Comparison of ENCODE assay signal across 10 mouse cellular contexts in the genomic region with DNA sequence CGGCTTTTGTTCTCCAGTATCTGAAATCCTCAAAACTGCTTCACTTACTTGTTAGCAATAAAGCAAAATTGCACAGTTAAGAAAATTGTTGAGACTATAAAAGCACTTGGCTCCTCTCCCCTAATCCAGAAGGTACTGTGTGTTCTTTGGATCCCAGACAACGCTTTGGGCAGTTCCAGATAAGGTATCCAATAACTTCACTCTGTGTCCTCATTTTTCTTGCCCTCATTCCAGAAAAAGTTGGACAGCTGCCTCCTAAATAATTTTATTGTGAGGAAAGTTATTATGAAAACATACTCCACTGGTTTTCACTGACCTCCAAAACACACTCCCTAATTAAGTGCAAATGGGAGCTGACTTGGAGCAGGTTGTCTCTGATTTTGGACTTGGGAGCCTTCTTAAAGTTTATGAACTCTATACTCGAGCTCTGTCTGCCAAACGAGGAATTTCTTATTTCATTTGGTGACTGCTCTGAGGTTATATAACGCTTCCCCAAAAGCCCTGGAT.
DNase-seq lines count a peak whose midpoint lies in the region; ATAC-seq lines count a peak whose summit lies in the region.
"Had no signal": no experiment of that assay in that cellular context is flagged by ENCODE, and none has a peak within 500 bp of the region (broad histone marks: within the 10 kb centered on the region; RNA-seq: fewer than 3 reads in every experiment).

No protein-coding gene starts in this region.

- H3K4me2 ChIP-seq in embryonic facial prominence, embryonic 13.5 days = no peak overlapping the region

- H3K9ac ChIP-seq in embryonic facial prominence, embryonic 13.5 days = no peak overlapping the region

- WGBS in embryonic facial prominence, embryonic 13.5 days = 51% methylated on average over 5 of the region's 5 CpGs
- 79% methylated on average over 5 of the region's 5 CpGs for WGBS in embryonic facial prominence, embryonic 10.5 days

- H3K4me1 ChIP-seq in embryonic facial prominence, embryonic 13.5 days = no peaks in the 10 kb centered on the region
- H3K4me1 ChIP-seq in embryonic facial prominence, embryonic 10.5 days = no peaks in the 10 kb centered on the region

- no peak for ATAC-seq in embryonic facial prominence, embryonic 13.5 days (ENCODE audit: insufficient number of reproducible peaks, insufficient read depth, low FRiP score, low TSS enrichment, low read depth)
- ATAC-seq: CD4-positive, CD25-positive, alpha-beta regulatory T cell, adult 4 months had no signal

- no peak overlapping the region for H3K4me3 ChIP-seq in embryonic facial prominence, embryonic 13.5 days
- no peak overlapping the region for H3K4me3 ChIP-seq in embryonic facial prominence, embryonic 10.5 days

- no peak for DNase-seq in embryonic facial prominence, embryonic 10.5 days (ENCODE audit: low spot score)
- peak; percentile 43 for DNase-seq in ovary, adult 18-20 months (ENCODE audit: low spot score)
- DNase-seq in ovary, postnatal 36 days (ENCODE audit: low spot score) = no peak
- DNase-seq in gastrocnemius, postnatal 25 days = peak; percentile 68
- peak; percentile 93 for DNase-seq in skeletal muscle tissue, adult 2 months (ENCODE audit: low read depth, low spot score)
- no peak for DNase-seq in layer of hippocampus, postnatal 25 days (ENCODE audit: extremely low spot score in 1 of 2, low spot score in 1 of 2)
- DNase-seq in neural tube, embryonic 10.5 days (ENCODE audit: extremely low spot score, low spot score) = no peak

- H3K9me3 ChIP-seq in embryonic facial prominence, embryonic 13.5 days = no peaks in the 10 kb centered on the region
- no peaks in the 10 kb centered on the region for H3K9me3 ChIP-seq in embryonic facial prominence, embryonic 10.5 days

- H3K36me3 ChIP-seq in embryonic facial prominence, embryonic 13.5 days = no peaks in the 10 kb centered on the region
- H3K36me3 ChIP-seq in embryonic facial prominence, embryonic 10.5 days (replicated peaks) = no peaks in the 10 kb centered on the region

- H3K27ac ChIP-seq in embryonic facial prominence, embryonic 13.5 days = 0 out of 2 replicates have a peak overlapping the region, but pooled peaks have one; percentile 28
- H3K27ac ChIP-seq in embryonic facial prominence, embryonic 10.5 days (replicated peaks) = no peak overlapping the region
- H3K27ac ChIP-seq: macrophage had no signal

- H3K27me3 ChIP-seq in embryonic facial prominence, embryonic 13.5 days = peaks cover 6% of the 10 kb centered on the region
- H3K27me3 ChIP-seq in embryonic facial prominence, embryonic 10.5 days (replicated peaks; ENCODE audit: low read depth, poor library complexity, severe bottlenecking) = 0 out of 2 replicates have a peak, but pooled peaks cover 8% of the 10 kb centered on the region

Comparison
In these comparisons a context has a peak if more than half of its experiments do, and no peak if none do; other contexts are left out.
1. DNase-seq: peak in ovary, adult 18-20 months (single experiment), gastrocnemius, postnatal 25 days (single experiment) and skeletal muscle tissue, adult 2 months (single experiment); none in embryonic facial prominence, embryonic 10.5 days (single experiment), ovary, postnatal 36 days (single experiment), layer of hippocampus, postnatal 25 days (0 of 2) and neural tube, embryonic 10.5 days (single experiment).